Mouse (Mus musculus) limb, embryonic 12.5 days (tissue): Measurements from ENCODE around the gene Got2. TPM values are rescaled to one million over a fixed set of nuclear protein-coding genes. Genes with fewer than 3 reads are reported as not detected.
"Not testable (repeated sequence)": the region's sequence is repeated elsewhere in the genome, so short reads cannot be mapped to it uniquely, and the experiment has no call there.

Source experiments
- ATAC-seq: fragments of 200-750 bp; cut with Nextera tagmentation; 2 replicates; pipeline ENCODE4 v1.8.0; 2017; ENCODE audit warnings: low read depth, moderate TSS enrichment; ENCODE audit not compliant: insufficient number of reproducible peaks, insufficient read depth, low FRiP score, low TSS enrichment
- H3K27ac ChIP-seq: fragments of 300-500 bp; sonication (generic); 2 replicates; pipeline ENCODE4 v1.5.1; 2016; ENCODE audit warnings: mild to moderate bottlenecking, moderate library complexity
- H3K27me3 ChIP-seq: fragments of 300-500 bp; sonication (generic); 2 replicates; pipeline ENCODE4 v1.6.1; 2016; ENCODE audit warnings: mild to moderate bottlenecking, moderate library complexity
- H3K36me3 ChIP-seq: fragments of 300-500 bp; sonication (generic); 2 replicates; pipeline ENCODE4 v1.6.1; 2016; ENCODE audit warnings: mild to moderate bottlenecking, moderate library complexity
- H3K4me1 ChIP-seq: fragments of 300-500 bp; sonication (generic); replicated peaks from 2 replicates; pipeline ENCODE4 v1.6.1; 2016
- H3K4me2 ChIP-seq: fragments of 300-500 bp; sonication (generic); 2 replicates; pipeline ENCODE4 v1.6.1; 2016; ENCODE audit warnings: mild to moderate bottlenecking, moderate library complexity
- H3K4me3 ChIP-seq: fragments of 300-500 bp; sonication (generic); replicated peaks from 2 replicates; pipeline ENCODE4 v1.5.1; 2016; ENCODE audit warnings: mild to moderate bottlenecking
- H3K9ac ChIP-seq: fragments of 300-500 bp; sonication (generic); replicated peaks from 2 replicates; pipeline ENCODE4 v1.6.1; 2016; ENCODE audit warnings: mild to moderate bottlenecking, moderate library complexity
- H3K9me3 ChIP-seq: fragments of 300-500 bp; sonication (generic); 2 replicates; pipeline ENCODE4 v1.6.1; 2016; ENCODE audit warnings: mild to moderate bottlenecking, moderate library complexity
- WGBS: fragments of 180-500 bp; shearing (Covaris S2); methylation state at CpG from one replicate; pipeline ENCODE4 v1.1.7; 2016; 5-methylcytosine and 5-hydroxymethylcytosine counted together
- polyA plus RNA-seq: library from polyadenylated mRNA; unstranded; fragments of >200 nt; fragmentation: Nextera tagmentation; extraction: Ambion mirVana; gene quantifications from 2 replicates; pipeline ENCODE4 v1.2.1, GENCODE M21; 2016

Gene Got2
- polyA plus RNA-seq, 1 experiment from 2014 or later, result 193 TPM

- H3K4me1 ChIP-seq, H3K27ac ChIP-seq, H3K9me3 ChIP-seq, H3K4me2 ChIP-seq, H3K4me3 ChIP-seq, H3K27me3 ChIP-seq, ATAC-seq, H3K9ac ChIP-seq: not testable (repeated sequence)
- WGBS, result 86% methylated on average over 11 of the region's 11 CpGs
- H3K36me3 ChIP-seq, result peaks cover 50% of the 10 kb centered on the region
Observed at GRCm38 (mm10) chr8:95863761-95864440, 24.4 kb downstream of the Got2 start.

GRCm38 (mm10) chr8:95854174-95854573 lies 34.2 kb downstream of the Got2 start:
- Histone ChIP-seq H3K4me3 (no peak overlapping the region), H3K36me3 (no peaks in the 10 kb centered on the region), H3K27ac (no peak overlapping the region), H3K27me3 (no peaks in the 10 kb centered on the region), H3K4me1 (peaks cover 9% of the 10 kb centered on the region), H3K9me3 (no peaks in the 10 kb centered on the region), H3K4me2 (no peak overlapping the region), H3K9ac (no peak overlapping the region)
- ATAC-seq, result no peak
- 85% methylated on average over 6 of the region's 6 CpGs for WGBS

- 14% methylated on average over 22 of the region's 22 CpGs for WGBS
Observed at GRCm38 (mm10) chr8:95853102-95853843, 35.1 kb downstream of the Got2 start, which contains the start of gene Slc38a7. TSS of gene Slc38a7 (minus strand) at chr8:95853539.

GRCm38 (mm10) chr8:95852290-95852689 lies 36.1 kb downstream of the Got2 start:
- Histone ChIP-seq H3K4me3 (peak overlapping the region; percentile 69), H3K36me3 (peaks cover 5% of the 10 kb centered on the region), H3K4me1 (peaks cover 9% of the 10 kb centered on the region), H3K4me2 (peak overlapping the region; percentile 77), H3K9me3 (no peaks in the 10 kb centered on the region), H3K27ac (no peak overlapping the region), H3K9ac (peak overlapping the region; percentile 73; the same call in 1 of the 2 replicates), H3K27me3 (no peaks in the 10 kb centered on the region)
- ATAC-seq, result no peak
- WGBS, result 75% methylated on average over 4 of the region's 4 CpGs

More at GRCm38 (mm10) chr8:95853102-95853843, 35.1 kb downstream of the Got2 start, which contains the start of gene Slc38a7:
- Histone ChIP-seq H3K36me3 (peaks cover 3% of the 10 kb centered on the region), H3K9me3 (no peaks in the 10 kb centered on the region), H3K4me3 (peak within 1 kb of the TSS; percentile 69), H3K27me3 (no peaks in the 10 kb centered on the region), H3K4me2 (peak within 1 kb of the TSS; percentile 77), H3K9ac (peak within 1 kb of the TSS; percentile 73), H3K4me1 (peaks cover 9% of the 10 kb centered on the region), H3K27ac (no peak within 1 kb of the TSS)
- ATAC-seq, result peak; percentile 94

- Histone ChIP-seq H3K27me3 (no peaks in the 10 kb centered on the region), H3K9me3 (no peaks in the 10 kb centered on the region), H3K9ac (no peak overlapping the region), H3K4me2 (no peak overlapping the region), H3K4me1 (peaks cover 9% of the 10 kb centered on the region), H3K27ac (no peak overlapping the region), H3K4me3 (no peak overlapping the region), H3K36me3 (peaks cover 13% of the 10 kb centered on the region)
- whole genome bisulfite sequencing, result 91% methylated on average over 2 of the region's 2 CpGs
- no peak for ATAC-seq
Observed at GRCm38 (mm10) chr8:95850326-95850725, 38.0 kb downstream of the Got2 start.

GRCm38 (mm10) chr8:95848734-95849464 lies 39.4 kb downstream of the Got2 start:
- Histone ChIP-seq H3K9ac (no peak overlapping the region), H3K27ac (no peak overlapping the region), H3K4me1 (peaks cover 9% of the 10 kb centered on the region), H3K4me2 (no peak overlapping the region), H3K36me3 (peaks cover 27% of the 10 kb centered on the region), H3K9me3 (no peaks in the 10 kb centered on the region), H3K4me3 (no peak overlapping the region), H3K27me3 (no peaks in the 10 kb centered on the region)
- WGBS, result 90% methylated on average over 19 of the region's 19 CpGs
- no peak for ATAC-seq

GRCm38 (mm10) chr8:95848061-95848551 lies 40.2 kb downstream of the Got2 start:
- no peak for ATAC-seq

GRCm38 (mm10) chr8:95845026-95845425 lies 43.3 kb downstream of the Got2 start:
- H3K36me3 ChIP-seq, result peaks cover 63% of the 10 kb centered on the region
- no peaks in the 10 kb centered on the region for H3K27me3 ChIP-seq
- no peaks in the 10 kb centered on the region for H3K9me3 ChIP-seq
- H3K9ac ChIP-seq, result no peak overlapping the region
- no peak overlapping the region for H3K4me2 ChIP-seq
- no peaks in the 10 kb centered on the region for H3K4me1 ChIP-seq
- ATAC-seq, result no peak
- H3K27ac ChIP-seq, result no peak overlapping the region
- H3K4me3 ChIP-seq, result no peak overlapping the region
- 86% methylated on average over 7 of the region's 7 CpGs for WGBS

More at GRCm38 (mm10) chr8:95848061-95848551, 40.2 kb downstream of the Got2 start:
- H3K4me1 ChIP-seq, result peaks cover 9% of the 10 kb centered on the region
- H3K9me3 ChIP-seq, result no peaks in the 10 kb centered on the region
- peaks cover 35% of the 10 kb centered on the region for H3K36me3 ChIP-seq
- H3K27me3 ChIP-seq, result no peaks in the 10 kb centered on the region
- H3K4me3 ChIP-seq, result no peak overlapping the region
- H3K27ac ChIP-seq, result no peak overlapping the region
- 81% methylated on average over 24 of the region's 24 CpGs for WGBS
- H3K4me2 ChIP-seq, result no peak overlapping the region
- no peak overlapping the region for H3K9ac ChIP-seq

- Histone ChIP-seq H3K36me3 (peaks cover 67% of the 10 kb centered on the region), H3K4me1 (no peaks in the 10 kb centered on the region), H3K9me3 (no peaks in the 10 kb centered on the region), H3K27me3 (no peaks in the 10 kb centered on the region), H3K4me2 (no peak overlapping the region), H3K27ac (no peak overlapping the region), H3K9ac (no peak overlapping the region), H3K4me3 (no peak overlapping the region)
- ATAC-seq, result no peak
- 92% methylated on average over 6 of the region's 6 CpGs for WGBS
Observed at GRCm38 (mm10) chr8:95843968-95844367, 44.4 kb downstream of the Got2 start.

GRCm38 (mm10) chr8:95841436-95841835 lies 46.9 kb downstream of the Got2 start:
- 91% methylated on average over 15 of the region's 15 CpGs for WGBS

GRCm38 (mm10) chr8:95839289-95839688 lies 49.1 kb downstream of the Got2 start:
- no peak for ATAC-seq
- Histone ChIP-seq H3K9ac (no peak overlapping the region), H3K36me3 (peaks cover 53% of the 10 kb centered on the region), H3K27ac (no peak overlapping the region), H3K4me1 (no peaks in the 10 kb centered on the region), H3K4me2 (no peak overlapping the region), H3K9me3 (no peaks in the 10 kb centered on the region), H3K4me3 (no peak overlapping the region), H3K27me3 (no peaks in the 10 kb centered on the region)
- WGBS, result 100% methylated on average over 4 of the region's 4 CpGs

More at GRCm38 (mm10) chr8:95841436-95841835, 46.9 kb downstream of the Got2 start:
- ATAC-seq, result no peak
- Histone ChIP-seq H3K9ac (no peak overlapping the region), H3K27me3 (no peaks in the 10 kb centered on the region), H3K4me3 (no peak overlapping the region), H3K36me3 (peaks cover 71% of the 10 kb centered on the region), H3K4me1 (no peaks in the 10 kb centered on the region), H3K9me3 (no peaks in the 10 kb centered on the region), H3K4me2 (no peak overlapping the region), H3K27ac (no peak overlapping the region)
